Mouse (Mus musculus): ENCODE measurements at regions not wholly inside any gene's neighbourhood (a gene's known extent, or its start where the extent isn't known, plus 50 kb on each side); places are given as distances from the start of the nearest gene placed in this dataset.
A peak's percentile ranks its signal among the peaks of the same experiment; 100 is the strongest.

DNA sequence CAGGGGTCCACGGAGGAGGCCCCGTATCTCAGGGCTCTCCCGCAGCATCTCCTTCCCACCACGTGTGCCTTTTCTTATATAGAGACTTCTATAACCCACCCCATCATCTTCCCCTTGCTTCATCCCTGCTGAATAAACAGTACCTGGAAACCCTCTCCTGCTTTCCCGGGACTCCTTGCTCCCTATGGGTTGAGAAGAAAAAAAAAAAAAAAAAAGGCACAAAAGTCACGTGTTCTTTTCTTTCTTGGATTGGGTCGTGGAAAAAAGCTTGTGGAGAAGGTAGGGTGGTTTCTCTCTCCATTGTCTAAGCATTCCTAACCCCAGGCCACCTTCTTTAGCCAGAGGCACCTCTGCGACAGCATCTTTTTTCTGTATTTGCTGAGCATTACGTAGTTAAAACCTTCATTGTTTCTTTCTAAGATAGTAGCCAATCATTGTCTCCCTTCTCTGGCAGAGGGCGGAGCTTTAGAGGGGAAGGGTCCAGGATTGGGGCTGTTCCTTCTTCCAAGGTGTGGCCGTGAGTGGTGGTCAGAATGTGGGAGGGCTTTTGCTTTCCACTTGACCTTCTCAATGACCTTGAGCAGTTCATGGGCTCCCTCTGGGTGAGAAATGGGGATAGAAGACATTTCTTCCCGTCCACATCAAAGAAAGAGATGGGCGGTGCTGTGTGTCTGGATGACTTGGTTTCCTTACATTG is 78.7 kb upstream of the Mphosph6 start:
- 69% methylated on average over 13 of the region's 13 CpGs for WGBS

GRCm38 (mm10) chr8:117873611-117874010 is 71.9 kb upstream of the Mphosph6 start:
- no peaks in the 10 kb centered on the region for H3K4me1 ChIP-seq
- H3K4me2 ChIP-seq: no peak overlapping the region
- H3K27me3 ChIP-seq: no peaks in the 10 kb centered on the region
- WGBS: 80% methylated on average over 4 of the region's 4 CpGs
- H3K9ac ChIP-seq: no peak overlapping the region
- no peak overlapping the region for H3K4me3 ChIP-seq
- H3K36me3 ChIP-seq: no peaks in the 10 kb centered on the region
- H3K9me3 ChIP-seq: no peaks in the 10 kb centered on the region
- H3K27ac ChIP-seq: no peak overlapping the region
- no peak for ATAC-seq (ENCODE audit: borderline replicate concordance, extremely low read depth, low FRiP score, low TSS enrichment)

More for the DNA sequence above, 78.7 kb upstream of the Mphosph6 start:
- H3K4me2 ChIP-seq: no peak overlapping the region
- H3K36me3 ChIP-seq: no peaks in the 10 kb centered on the region
- no peaks in the 10 kb centered on the region for H3K4me1 ChIP-seq
- H3K27ac ChIP-seq: no peak overlapping the region
- H3K9ac ChIP-seq: no peak overlapping the region
- no peak overlapping the region for H3K4me3 ChIP-seq
- no peaks in the 10 kb centered on the region for H3K9me3 ChIP-seq
- no peaks in the 10 kb centered on the region for H3K27me3 ChIP-seq
- no peak for ATAC-seq (ENCODE audit: borderline replicate concordance, extremely low read depth, low FRiP score, low TSS enrichment)

DNA sequence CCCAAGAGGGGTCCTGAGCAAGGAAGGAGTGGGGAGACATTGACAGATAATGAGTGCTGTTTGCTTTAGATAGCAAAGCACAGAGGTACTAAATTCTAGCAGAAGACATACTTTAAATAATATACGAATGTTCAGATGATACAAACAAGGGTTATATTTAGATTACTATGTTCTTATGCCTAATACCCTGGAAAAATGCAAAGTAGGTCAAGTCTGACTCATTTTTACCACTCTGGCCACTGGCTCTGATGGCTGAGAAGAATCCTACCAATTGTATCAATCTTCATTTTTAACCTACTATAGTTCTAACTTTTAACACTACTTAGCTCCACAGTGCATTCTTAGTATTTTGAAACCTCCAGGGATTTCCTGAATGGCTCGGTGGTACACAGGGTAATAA is 65.4 kb upstream of the Mphosph6 start:
- H3K4me1 ChIP-seq: peaks cover 3% of the 10 kb centered on the region; the same call in 1 of the 2 replicates
- no peak overlapping the region for H3K27ac ChIP-seq
- H3K9me3 ChIP-seq: no peaks in the 10 kb centered on the region
- H3K4me2 ChIP-seq: no peak overlapping the region
- no peak overlapping the region for H3K4me3 ChIP-seq
- no peak overlapping the region for H3K9ac ChIP-seq
- 60% methylated on average over 2 of the region's 2 CpGs for WGBS
- no peak for ATAC-seq (ENCODE audit: borderline replicate concordance, extremely low read depth, low FRiP score, low TSS enrichment)
- H3K27me3 ChIP-seq: no peaks in the 10 kb centered on the region
- H3K36me3 ChIP-seq: no peaks in the 10 kb centered on the region

- ATAC-seq (ENCODE audit: borderline replicate concordance, extremely low read depth, low FRiP score, low TSS enrichment): no peak
- Histone ChIP-seq H3K4me3 (no peak overlapping the region), H3K36me3 (no peaks in the 10 kb centered on the region), H3K27me3 (peaks cover 2% of the 10 kb centered on the region; the same call in 1 of the 2 replicates), H3K4me2 (no peak overlapping the region), H3K4me1 (peaks cover 3% of the 10 kb centered on the region; the same call in 1 of the 2 replicates), H3K27ac (no peak overlapping the region), H3K9ac (no peak overlapping the region), H3K9me3 (no peaks in the 10 kb centered on the region)
- WGBS: 20% methylated on average over 6 of the region's 6 CpGs
These were observed 63.3 kb upstream of the Mphosph6 start for GRCm38 (mm10) chr8:117865014-117865413.

GRCm38 (mm10) chr8:117863837-117864236 is 62.1 kb upstream of the Mphosph6 start:
- Histone ChIP-seq H3K27me3 (peaks cover 7% of the 10 kb centered on the region; the same call in 1 of the 2 replicates), H3K4me3 (no peak overlapping the region), H3K4me1 (peaks cover 3% of the 10 kb centered on the region; the same call in 1 of the 2 replicates), H3K9ac (no peak overlapping the region), H3K9me3 (no peaks in the 10 kb centered on the region), H3K36me3 (no peaks in the 10 kb centered on the region), H3K27ac (no peak overlapping the region), H3K4me2 (no peak overlapping the region)
- ATAC-seq (ENCODE audit: borderline replicate concordance, extremely low read depth, low FRiP score, low TSS enrichment): 0 out of 2 replicates have a peak, but pooled peaks have one; percentile 64
- 29% methylated on average over 2 of the region's 2 CpGs for WGBS

GRCm38 (mm10) chr8:117862318-117862717 is 60.6 kb upstream of the Mphosph6 start:
- ATAC-seq (ENCODE audit: borderline replicate concordance, extremely low read depth, low FRiP score, low TSS enrichment): no peak
- peaks cover 3% of the 10 kb centered on the region; the same call in 1 of the 2 replicates for H3K4me1 ChIP-seq
- no peak overlapping the region for H3K27ac ChIP-seq
- H3K4me3 ChIP-seq: no peak overlapping the region
- 63% methylated on average over 2 of the region's 2 CpGs for WGBS
- no peak overlapping the region for H3K9ac ChIP-seq
- no peak overlapping the region for H3K4me2 ChIP-seq
- peaks cover 7% of the 10 kb centered on the region; the same call in 1 of the 2 replicates for H3K27me3 ChIP-seq
- H3K9me3 ChIP-seq: no peaks in the 10 kb centered on the region
- H3K36me3 ChIP-seq: no peaks in the 10 kb centered on the region

DNA sequence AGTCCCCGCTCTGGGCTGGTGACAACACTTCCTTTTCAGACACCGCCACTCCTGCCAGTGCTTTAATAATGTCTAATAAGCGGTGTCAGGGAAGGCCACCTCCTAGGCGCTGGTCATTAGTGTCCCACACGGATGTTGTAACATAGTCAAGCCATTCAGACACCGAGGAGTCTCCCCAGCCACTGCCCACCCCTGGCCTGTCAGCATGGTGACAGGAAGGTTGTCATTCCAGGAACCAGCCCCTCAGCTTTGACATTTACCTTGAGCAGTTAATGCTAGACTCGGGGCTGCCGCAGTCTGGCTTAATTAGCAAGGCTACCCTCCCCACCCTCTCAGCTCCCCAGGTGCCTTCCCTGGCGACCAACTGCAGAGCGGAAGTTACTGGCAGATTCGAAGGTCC is 58.0 kb upstream of the Mphosph6 start:
- H3K9ac ChIP-seq: no peak overlapping the region
- no peak overlapping the region for H3K27ac ChIP-seq
- no peaks in the 10 kb centered on the region for H3K36me3 ChIP-seq
- no peak overlapping the region for H3K4me3 ChIP-seq
- H3K4me1 ChIP-seq: peaks cover 3% of the 10 kb centered on the region; the same call in 1 of the 2 replicates
- 12% methylated on average over 11 of the region's 11 CpGs for WGBS
- no peaks in the 10 kb centered on the region for H3K9me3 ChIP-seq
- H3K27me3 ChIP-seq: peaks cover 7% of the 10 kb centered on the region; the same call in 1 of the 2 replicates
- no peak overlapping the region for H3K4me2 ChIP-seq
- no peak for ATAC-seq (ENCODE audit: borderline replicate concordance, extremely low read depth, low FRiP score, low TSS enrichment)

GRCm38 (mm10) chr8:117859095-117859494 is 57.4 kb upstream of the Mphosph6 start:
- Histone ChIP-seq H3K9ac (no peak overlapping the region), H3K4me3 (no peak overlapping the region), H3K27me3 (peaks cover 7% of the 10 kb centered on the region; the same call in 1 of the 2 replicates), H3K4me2 (no peak overlapping the region), H3K4me1 (peaks cover 2% of the 10 kb centered on the region; the same call in 1 of the 2 replicates), H3K9me3 (no peaks in the 10 kb centered on the region), H3K27ac (no peak overlapping the region), H3K36me3 (no peaks in the 10 kb centered on the region)
- no peak for ATAC-seq (ENCODE audit: borderline replicate concordance, extremely low read depth, low FRiP score, low TSS enrichment)
- 68% methylated on average over 7 of the region's 7 CpGs for WGBS

DNA sequence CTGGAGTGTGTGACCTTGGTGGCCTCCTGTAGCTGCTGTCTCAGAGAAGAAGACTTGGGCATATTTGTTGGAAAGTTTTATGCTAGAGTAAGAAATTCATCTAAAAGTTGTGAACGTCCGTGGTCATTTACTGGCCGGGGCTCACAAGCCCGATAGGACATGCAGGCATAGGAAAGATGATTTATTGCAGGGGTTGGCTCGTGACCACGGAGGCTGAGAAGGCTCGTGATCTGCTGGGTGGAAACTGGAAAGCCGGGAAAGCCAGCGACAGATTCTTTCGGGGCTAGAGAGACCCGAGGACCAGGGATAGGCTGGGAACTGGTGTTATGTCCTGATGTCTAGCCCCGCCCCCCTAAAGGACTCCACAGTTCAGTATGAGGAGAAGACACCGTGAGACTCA is 54.4 kb upstream of the Mphosph6 start:
- H3K27me3 ChIP-seq: peaks cover 7% of the 10 kb centered on the region; the same call in 1 of the 2 replicates
- WGBS: 68% methylated on average over 13 of the region's 13 CpGs
- H3K9me3 ChIP-seq: no peaks in the 10 kb centered on the region
- no peak overlapping the region for H3K4me3 ChIP-seq
- H3K4me1 ChIP-seq: no peaks in the 10 kb centered on the region
- no peak overlapping the region for H3K4me2 ChIP-seq
- no peak overlapping the region for H3K27ac ChIP-seq
- no peak for ATAC-seq (ENCODE audit: borderline replicate concordance, extremely low read depth, low FRiP score, low TSS enrichment)
- H3K36me3 ChIP-seq: no peaks in the 10 kb centered on the region
- H3K9ac ChIP-seq: no peak overlapping the region

DNA sequence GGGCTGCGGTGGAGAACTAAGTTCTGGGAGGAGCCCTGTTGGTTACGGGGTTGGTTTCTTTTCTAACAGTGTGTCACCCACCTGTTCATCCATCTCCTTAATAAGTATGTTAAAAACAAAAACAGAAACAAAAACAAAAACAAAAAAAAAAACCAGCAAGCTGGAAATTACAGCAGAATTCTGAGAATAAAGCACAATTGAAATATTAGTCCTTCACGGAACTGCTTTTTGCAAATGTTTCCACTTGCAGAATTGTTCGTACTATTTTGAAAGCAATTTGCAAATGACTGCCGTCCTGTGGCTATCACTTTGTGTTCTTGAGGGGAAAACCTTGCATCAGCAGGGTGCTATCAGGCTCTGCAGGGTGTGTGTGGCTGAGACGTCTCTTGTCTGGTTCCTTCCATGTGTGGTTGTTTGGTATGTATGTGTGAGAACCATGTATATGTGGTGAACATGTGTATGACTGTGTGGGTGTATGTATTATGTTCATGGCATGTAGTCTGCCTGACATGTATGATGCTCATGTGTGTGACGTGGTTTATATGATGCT is 53.3 kb upstream of the Mphosph6 start:
- H3K4me3 ChIP-seq: no peak overlapping the region
- 85% methylated on average over 7 of the region's 7 CpGs for WGBS
- H3K27me3 ChIP-seq: peaks cover 5% of the 10 kb centered on the region; the same call in 1 of the 2 replicates
- no peaks in the 10 kb centered on the region for H3K36me3 ChIP-seq
- H3K4me1 ChIP-seq: no peaks in the 10 kb centered on the region
- no peak overlapping the region for H3K4me2 ChIP-seq
- no peak overlapping the region for H3K9ac ChIP-seq
- ATAC-seq (ENCODE audit: borderline replicate concordance, extremely low read depth, low FRiP score, low TSS enrichment): no peak
- H3K27ac ChIP-seq: no peak overlapping the region
- no peaks in the 10 kb centered on the region for H3K9me3 ChIP-seq

DNA sequence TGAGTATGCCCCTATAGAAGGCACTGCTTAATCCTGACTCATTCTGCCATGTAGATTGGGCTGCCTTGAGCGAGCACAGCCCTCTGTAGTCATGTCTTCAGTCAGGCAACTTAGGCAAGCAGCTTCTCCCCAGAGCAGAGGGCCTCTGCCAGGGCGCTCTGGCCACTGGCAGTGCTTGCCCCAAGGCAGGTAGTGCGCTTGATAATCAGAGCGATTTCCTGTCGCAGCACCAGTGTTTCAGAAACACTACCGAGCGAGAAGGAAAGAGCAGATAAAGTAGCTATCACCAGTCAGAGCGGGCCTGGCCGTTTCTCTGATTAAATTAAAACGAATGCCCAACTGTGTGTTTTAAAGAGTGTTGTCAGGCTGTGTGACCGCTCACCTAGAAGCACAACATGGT is 52.6 kb upstream of the Mphosph6 start:
- Histone ChIP-seq H3K4me1 (no peaks in the 10 kb centered on the region), H3K36me3 (no peaks in the 10 kb centered on the region), H3K27ac (no peak overlapping the region), H3K27me3 (no peaks in the 10 kb centered on the region), H3K9me3 (no peaks in the 10 kb centered on the region), H3K4me3 (no peak overlapping the region), H3K9ac (no peak overlapping the region), H3K4me2 (no peak overlapping the region)
- 71% methylated on average over 11 of the region's 11 CpGs for WGBS
- ATAC-seq (ENCODE audit: borderline replicate concordance, extremely low read depth, low FRiP score, low TSS enrichment): no peak

DNA sequence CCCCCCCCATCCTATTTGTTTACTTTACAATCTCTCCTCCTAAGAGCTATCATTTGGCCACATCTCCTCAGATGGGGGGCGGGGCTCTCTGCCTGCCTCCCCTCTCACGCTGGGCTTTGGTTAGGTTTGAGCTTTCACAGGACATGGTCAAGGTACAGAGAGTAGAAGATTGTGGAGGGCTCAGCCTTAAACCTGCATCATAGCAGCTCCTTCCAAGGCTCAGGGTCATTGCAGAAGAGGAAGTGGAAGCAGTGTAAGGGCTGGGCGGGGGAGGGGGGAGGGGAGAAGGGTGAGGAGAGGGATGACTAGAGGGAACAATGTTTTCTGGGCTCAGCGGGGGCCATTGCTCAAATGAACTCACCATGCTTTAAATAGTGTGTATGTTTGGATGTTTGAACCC is 51.7 kb upstream of the Mphosph6 start:
- no peaks in the 10 kb centered on the region for H3K9me3 ChIP-seq
- H3K27me3 ChIP-seq: no peaks in the 10 kb centered on the region
- no peak overlapping the region for H3K9ac ChIP-seq
- H3K4me1 ChIP-seq: no peaks in the 10 kb centered on the region
- no peak overlapping the region for H3K4me2 ChIP-seq
- no peak overlapping the region for H3K4me3 ChIP-seq
- ATAC-seq (ENCODE audit: borderline replicate concordance, extremely low read depth, low FRiP score, low TSS enrichment): no peak
- H3K36me3 ChIP-seq: no peaks in the 10 kb centered on the region
- H3K27ac ChIP-seq: no peak overlapping the region
- 38% methylated on average over 4 of the region's 4 CpGs for WGBS
